Mouse (Mus musculus): Measurements from ENCODE around the gene Mrpl40.

The Mrpl40 gene

GRCm38 (mm10) chr16:18829102-18829501, 47.6 kb downstream of the Mrpl40 start:
- no peak for DNase-seq (ENCODE audit: low read depth, low spot score)

DNA sequence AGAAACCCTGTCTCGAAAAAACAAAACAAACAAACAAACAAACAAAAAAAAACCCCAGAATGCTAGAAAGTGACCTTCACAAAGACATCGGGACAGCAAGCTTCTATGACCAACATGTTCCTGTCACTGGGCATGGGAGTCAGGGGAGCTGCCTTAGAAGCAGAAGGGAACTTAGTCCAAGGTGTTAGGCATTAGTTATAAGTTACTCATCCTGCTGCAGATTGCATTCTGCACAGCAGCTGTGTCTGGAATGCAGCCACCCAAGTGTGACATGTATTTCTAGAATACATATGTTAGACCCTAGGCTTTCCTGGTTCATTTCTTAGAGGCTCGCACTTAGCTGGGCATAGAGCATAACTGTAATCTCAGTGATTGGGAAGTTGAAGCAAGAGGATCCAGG, 48.0 kb downstream of the Mrpl40 start:
- no peak for DNase-seq (ENCODE audit: low read depth, low spot score)

DNA sequence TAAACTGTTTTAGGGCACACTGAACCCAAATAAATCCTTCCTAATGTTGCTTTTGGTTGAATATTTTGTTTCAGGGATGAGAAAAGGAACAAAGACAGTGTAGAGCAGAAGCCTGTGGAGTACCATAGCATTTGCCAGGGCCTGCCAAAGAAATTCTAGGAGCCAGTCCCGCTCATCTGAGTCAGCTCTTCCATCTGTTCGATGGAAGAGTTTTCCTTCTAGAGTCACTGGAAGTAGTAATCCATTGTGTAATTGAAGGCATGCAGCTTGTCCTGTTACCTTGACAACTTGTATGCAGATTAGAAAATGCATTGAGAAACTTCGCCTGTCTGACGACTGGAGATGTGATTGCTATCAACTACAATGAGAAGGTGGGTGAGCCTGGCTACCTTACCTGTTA, 53.7 kb downstream of the Mrpl40 start:
- no peak for DNase-seq (ENCODE audit: low read depth, low spot score)

GRCm38 (mm10) chr16:18822356-18822755, 54.3 kb downstream of the Mrpl40 start:
- no peak for DNase-seq (ENCODE audit: low read depth, low spot score)

Data from brain, embryonic 18.5 days (tissue).